Mouse (Mus musculus): ENCODE measurements around the gene Ugt8a. TPM values are rescaled to one million over a fixed set of nuclear protein-coding genes. Genes with fewer than 3 reads are reported as not detected.

The Ugt8a gene
- polyA plus RNA-seq (2012; rRNA removed; ENCODE audit: low replicate concordance) = 0.57 and 1.6 TPM in 2 replicates

DNA sequence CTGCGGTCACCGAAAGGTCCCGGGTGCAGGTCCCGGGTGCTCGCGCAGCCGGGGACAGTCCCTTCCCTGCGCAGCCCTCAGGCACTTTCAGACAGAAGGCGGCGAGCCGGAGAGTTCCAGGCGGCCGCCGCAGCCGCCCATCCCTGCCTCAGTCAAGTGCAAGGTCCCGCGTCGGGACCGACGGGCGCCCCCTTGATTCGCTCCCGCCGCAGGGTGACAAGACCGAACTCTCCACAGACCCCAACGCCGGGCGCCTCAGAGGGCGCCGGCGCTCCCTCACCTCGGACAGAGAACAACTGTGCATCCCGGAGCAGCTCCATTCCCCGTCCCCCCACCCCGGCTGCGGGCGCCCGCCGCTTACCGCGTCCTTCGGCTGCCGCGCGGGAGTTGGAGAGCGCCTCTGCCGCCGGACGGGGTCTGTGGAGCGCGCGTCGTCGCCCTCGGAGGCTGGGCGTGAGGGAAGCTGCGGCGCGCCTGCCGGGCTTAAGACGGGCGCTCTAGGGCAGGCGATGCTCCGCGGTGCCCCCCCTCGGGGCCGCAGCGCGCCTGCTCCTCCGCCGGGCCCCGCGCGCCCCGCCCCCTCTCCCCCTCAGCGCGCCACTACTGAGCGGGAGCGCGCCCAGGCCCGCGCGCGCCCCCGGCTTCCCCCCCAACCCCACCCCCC, at the start of gene Ugt8a:
Gene Ugt8a, minus strand, starts transcription at position 528 of the 664 bp plus-strand sequence.

